Mouse (Mus musculus) adrenal gland, postnatal 4 days (tissue): ENCODE results near the gene Mkrn2os. TPM values are rescaled to one million over a fixed set of nuclear protein-coding genes. Genes with fewer than 3 reads are reported as not detected.

ENCODE experiments used
- DNase-seq, 2 experiments: peaks; one replicate each; pipeline ENCODE4 v3.0.0; 2021 to 2022; ENCODE audit warnings: low spot score in 2 of 2, mixed read lengths in 2 of 2
- total RNA-seq, 2 experiments: library from RNA; stranded (reverse); gene quantifications; 2 replicates each; pipeline ENCODE4 v1.2.3; 2021

The Mkrn2os gene
- total RNA-seq, 2 experiments from 2014 or later = 0.45 to 1.2 TPM

GRCm38 (mm10) chr6:115583430-115584125 is 8.8 kb downstream of the Mkrn2os start:
- no peak for DNase-seq

- no peak for DNase-seq
These were observed 9.9 kb downstream of the Mkrn2os start for GRCm38 (mm10) chr6:115582328-115583115.

GRCm38 (mm10) chr6:115580810-115581209 is 11.6 kb downstream of the Mkrn2os start:
- DNase-seq = no peak

- DNase-seq = no peak
These were observed 14.4 kb downstream of the Mkrn2os start for GRCm38 (mm10) chr6:115577941-115578340.

GRCm38 (mm10) chr6:115577407-115577806 is 15.0 kb downstream of the Mkrn2os start:
- DNase-seq = no peak

- no peak for DNase-seq
These were observed 18.2 kb downstream of the Mkrn2os start for GRCm38 (mm10) chr6:115574171-115574570.

GRCm38 (mm10) chr6:115565479-115566045 is 26.8 kb downstream of the Mkrn2os start:
- DNase-seq = no peak

GRCm38 (mm10) chr6:115559651-115560632 is 32.4 kb downstream of the Mkrn2os start:
- no peak for DNase-seq

- no peak for DNase-seq
These were observed 34.2 kb downstream of the Mkrn2os start for GRCm38 (mm10) chr6:115558176-115558575.

GRCm38 (mm10) chr6:115555485-115555884 is 36.9 kb downstream of the Mkrn2os start:
- DNase-seq = no peak

- peak in 1 of 2 experiments; percentile 51 for DNase-seq
These were observed 46.1 kb downstream of the Mkrn2os start for GRCm38 (mm10) chr6:115546276-115546675.

- DNase-seq = peak; percentile 95 to 96
These were observed 47.9 kb downstream of the Mkrn2os start, which contains the start of gene Tsen2 for GRCm38 (mm10) chr6:115544442-115544970. Tsen2 (plus strand) TSS chr6:115544664.

- no peak for DNase-seq
These were observed 50.0 kb downstream of the Mkrn2os start for GRCm38 (mm10) chr6:115542341-115542740.

GRCm38 (mm10) chr6:115541676-115542275 is 50.6 kb downstream of the Mkrn2os start:
- DNase-seq = no peak

GRCm38 (mm10) chr6:115538645-115539429 is 53.5 kb downstream of the Mkrn2os start:
- DNase-seq = peak; percentile 49 to 73

GRCm38 (mm10) chr6:115536169-115536568 is 56.2 kb downstream of the Mkrn2os start:
- DNase-seq = no peak

GRCm38 (mm10) chr6:115534617-115535016 is 57.8 kb downstream of the Mkrn2os start:
- DNase-seq = no peak
